Mouse (Mus musculus) ES-E14 (cell line): ENCODE data around the gene Gal3st1. TPM values are rescaled to one million over a fixed set of nuclear protein-coding genes. Genes with fewer than 3 reads are reported as not detected.

ENCODE experiments used
- DNase-seq: peaks from one replicate; pipeline ENCODE4 v3.0.0-alpha.2; 2013; ENCODE audit warnings: low read depth, low spot score
- H3K27ac ChIP-seq: 2 replicates; pipeline ENCODE4 v1.5.1; 2012; ENCODE audit warnings: low read depth, mild to moderate bottlenecking, low read length, moderate library complexity, mixed read lengths; ENCODE audit not compliant: poor library complexity, insufficient read depth, severe bottlenecking
- H3K36me3 ChIP-seq: 2 replicates; pipeline ENCODE4 v1.6.1; 2012; ENCODE audit warnings: mild to moderate bottlenecking, low read length, moderate library complexity, mixed read lengths; ENCODE audit not compliant: control insufficient read depth, poor library complexity, insufficient read depth, severe bottlenecking
- H3K4me1 ChIP-seq, 2 experiments: fragments of 150-350 bp in 1 of 2; sonication (generic) in 1 of 2; 2 replicates each; pipeline ENCODE4 v1.6.1; 2012; ENCODE audit warnings: low read length in 2 of 2, mild to moderate bottlenecking in 1 of 2, mixed read lengths in 1 of 2; ENCODE audit not compliant: control insufficient read depth in 2 of 2, insufficient read depth in 2 of 2, poor library complexity in 1 of 2
- H3K4me3 ChIP-seq, 2 experiments: fragments of 150-350 bp in 1 of 2; sonication (generic) in 1 of 2; 2 replicates each; pipeline ENCODE4 v1.5.1; 2012; ENCODE audit warnings: low read length in 2 of 2, low read depth in 1 of 2, mild to moderate bottlenecking in 1 of 2, mixed read lengths in 1 of 2; ENCODE audit not compliant: insufficient read depth in 1 of 2, poor library complexity in 1 of 2, severe bottlenecking in 1 of 2
- H3K9ac ChIP-seq: 2 replicates; pipeline ENCODE4 v1.6.1; 2012; ENCODE audit warnings: low read depth, mild to moderate bottlenecking, low read length, mixed read lengths; ENCODE audit not compliant: poor library complexity, insufficient read depth, severe bottlenecking
- H3K9me3 ChIP-seq: fragments of 150-350 bp; sonication (generic); 2 replicates; pipeline ENCODE4 v1.6.1; 2012; ENCODE audit warnings: low read depth, mild to moderate bottlenecking, low read length; ENCODE audit not compliant: control insufficient read depth, insufficient read depth
- CHD2 ChIP-seq: IDR thresholded peaks from 2 replicates; pipeline ENCODE4 v1.6.1; 2014; ENCODE audit warnings: mild to moderate bottlenecking, low read depth, low read length, inconsistent platforms
- HCFC1 ChIP-seq: IDR thresholded peaks from 2 replicates; pipeline ENCODE4 v1.6.1; 2012; ENCODE audit warnings: low read length, inconsistent platforms, borderline replicate concordance; ENCODE audit not compliant: insufficient read depth
- MAFK ChIP-seq: IDR thresholded peaks from 2 replicates; pipeline ENCODE4 v1.6.1; 2014; ENCODE audit warnings: mild to moderate bottlenecking, low read depth, low read length, inconsistent platforms; ENCODE audit not compliant: insufficient read depth
- ZC3H11A ChIP-seq: IDR thresholded peaks from 2 replicates; pipeline ENCODE4 v1.6.1; 2012; ENCODE audit warnings: low read depth, mild to moderate bottlenecking, inconsistent platforms, low read length, borderline replicate concordance
- ZNF384 ChIP-seq: IDR thresholded peaks from 2 replicates; pipeline ENCODE4 v1.6.1; 2012; ENCODE audit warnings: low read depth, low read length, inconsistent platforms
- in situ Hi-C, 2 experiments: fragments of 600-800 bp; cut with MboI; formaldehyde crosslinking; loops; one replicate each; pipeline ENCODE4 v1.15.1; 2025; ENCODE audit warnings: low sequenced_read_pairs in 2 of 2, inconsistent platforms in 1 of 2; ENCODE audit not compliant: unreplicated experiment in 2 of 2
- total RNA-seq: library from RNA; depleted of rRNA; stranded (reverse); fragments of 300-350 nt; gene quantifications from 2 replicates; pipeline ENCODE4 v1.2.3, GENCODE M21; 2012; rRNA removed

Gal3st1 gene
- total RNA-seq, 1 experiment, result 4.9 TPM

DNA sequence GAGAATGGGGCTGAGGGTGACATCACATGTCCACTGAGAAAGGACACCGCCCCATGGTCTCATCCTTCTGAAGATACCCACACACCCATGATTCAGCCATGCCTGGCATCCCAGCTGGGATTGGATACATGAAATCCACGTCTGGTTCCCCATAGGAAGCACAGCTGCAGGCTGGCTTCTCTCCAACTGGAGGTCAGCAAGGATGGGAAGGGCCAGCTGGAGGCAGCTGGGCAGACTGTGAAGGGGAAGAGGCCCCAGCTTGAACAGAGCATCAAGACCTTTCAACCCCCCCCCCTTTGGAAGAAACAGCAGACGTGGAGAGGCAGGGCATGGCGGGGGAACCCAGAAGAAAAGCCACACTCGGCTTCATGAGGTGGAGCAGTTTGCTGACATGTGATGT is 63.1 kb downstream of the Gal3st1 start:
- TF ChIP-seq CHD2, result no peak
- TF ChIP-seq HCFC1, result no peak
- no peak for TF ChIP-seq MAFK
- TF ChIP-seq ZC3H11A, result no peak
- no peak for TF ChIP-seq ZNF384
- Histone ChIP-seq H3K4me3 (no peak overlapping the region), H3K36me3 (no peaks in the 10 kb centered on the region), H3K9ac (no peak overlapping the region), H3K27ac (no peak overlapping the region), H3K9me3 (no peaks in the 10 kb centered on the region), H3K4me1 (no peaks in the 10 kb centered on the region)
- no peak for DNase-seq
- in situ Hi-C loops, result no loop called here

DNA sequence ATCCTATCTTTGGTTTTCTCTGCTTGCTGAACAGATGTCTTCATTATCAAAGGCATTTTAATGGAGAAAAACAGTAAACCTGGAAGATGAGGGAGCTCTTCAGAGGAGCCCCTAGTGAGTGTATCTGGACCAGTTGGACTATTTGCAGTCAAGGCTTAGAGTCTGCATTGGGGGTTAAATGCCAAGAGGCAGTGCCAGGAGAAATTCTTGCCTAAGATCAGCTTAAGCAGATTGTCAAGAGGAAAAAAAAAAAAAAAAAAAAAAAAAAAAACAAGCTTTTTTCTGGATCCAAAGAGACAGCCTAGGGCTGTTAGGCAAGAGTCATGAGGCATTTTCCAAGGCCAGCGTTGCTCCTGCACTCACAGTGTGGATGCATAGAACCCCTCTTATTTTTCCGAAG is 64.3 kb downstream of the Gal3st1 start:
- Histone ChIP-seq H3K9ac (no peak overlapping the region), H3K36me3 (no peaks in the 10 kb centered on the region), H3K27ac (no peak overlapping the region), H3K4me3 (no peak overlapping the region), H3K9me3 (no peaks in the 10 kb centered on the region), H3K4me1 (no peaks in the 10 kb centered on the region)
- DNase-seq, result no peak
- in situ Hi-C loops, result no loop called here
- TF ChIP-seq ZNF384 (0 out of 2 replicates have a peak, but pooled peaks have one; percentile 34), MAFK (no peak)

DNA sequence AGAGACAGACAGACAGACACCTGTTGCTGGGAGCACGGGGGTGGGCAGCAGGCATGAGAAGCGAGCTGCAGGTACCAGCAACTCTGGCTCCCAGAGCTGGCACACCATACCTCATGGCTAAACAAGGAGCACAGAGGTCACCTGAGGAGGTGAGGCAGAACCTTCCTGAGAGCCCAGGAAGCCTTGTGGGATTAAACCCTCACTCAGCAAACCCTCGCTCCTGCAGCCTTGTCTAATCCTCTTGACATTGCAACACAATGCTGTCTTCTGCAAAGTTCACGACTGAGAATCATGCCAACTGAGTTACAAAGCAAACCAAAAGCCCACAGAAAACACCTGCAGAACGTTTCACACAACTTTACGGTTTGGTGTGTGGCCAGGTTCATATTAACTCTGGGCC is 65.0 kb downstream of the Gal3st1 start:
- H3K9me3 ChIP-seq, result no peaks in the 10 kb centered on the region
- H3K27ac ChIP-seq, result no peak overlapping the region
- no peaks in the 10 kb centered on the region for H3K36me3 ChIP-seq
- TF ChIP-seq CHD2, result no peak
- TF ChIP-seq MAFK, result no peak
- TF ChIP-seq HCFC1, result no peak
- no peak for TF ChIP-seq ZC3H11A
- TF ChIP-seq ZNF384, result no peak
- in situ Hi-C loops, result no loop called here
- no peak overlapping the region for H3K9ac ChIP-seq
- H3K4me1 ChIP-seq, result no peaks in the 10 kb centered on the region
- no peak overlapping the region for H3K4me3 ChIP-seq
- no peak for DNase-seq

Other genes starting within 250 kb of the Gal3st1 start
- 0.27 and 0.37 TPM in 2 replicates for gene Osbp2, start 119.7 kb upstream of the Gal3st1 start, total RNA-seq
- 0.21 and 0.22 TPM in 2 replicates for gene 4921536K21Rik, start 88.5 kb upstream of the Gal3st1 start, total RNA-seq
- 1.3 and 1.4 TPM in 2 replicates for gene Dusp18, start 88.4 kb upstream of the Gal3st1 start, total RNA-seq
- 13.9 and 18.2 TPM in 2 replicates for gene Slc35e4, start 69.0 kb upstream of the Gal3st1 start, total RNA-seq
- gene Tcn2, start 51.5 kb upstream of the Gal3st1 start, total RNA-seq, result 32.4 and 44.3 TPM in 2 replicates
- gene Pes1, start 19.7 kb upstream of the Gal3st1 start, total RNA-seq, result 128 and 143 TPM in 2 replicates
- gene 4930556J24Rik, start 6.9 kb upstream of the Gal3st1 start, total RNA-seq, result 0.76 and 1.3 TPM in 2 replicates
- gene Sec14l4, start 47.8 kb downstream of the Gal3st1 start, total RNA-seq, result 0.94 and 2.3 TPM in 2 replicates
- 0.22 and 0.26 TPM in 2 replicates for gene Sec14l3, start 81.2 kb downstream of the Gal3st1 start, total RNA-seq
- gene Mtfp1, start 111.8 kb downstream of the Gal3st1 start, total RNA-seq, result 12.7 and 20.5 TPM in 2 replicates
- gene Sec14l2, start 139.8 kb downstream of the Gal3st1 start, total RNA-seq, result 7.9 and 9.0 TPM in 2 replicates
- gene Rnf215, start 151.6 kb downstream of the Gal3st1 start, total RNA-seq, result 19.5 and 28.8 TPM in 2 replicates
- gene Ccdc157, start 176.7 kb downstream of the Gal3st1 start, total RNA-seq, result 4.3 and 5.8 TPM in 2 replicates
- gene Sf3a1, start 176.7 kb downstream of the Gal3st1 start, total RNA-seq, result 49.1 and 57.4 TPM in 2 replicates
- 40.9 and 45.7 TPM in 2 replicates for gene Tbc1d10a, start 203.2 kb downstream of the Gal3st1 start, total RNA-seq
- 45.5 and 72.0 TPM in 2 replicates for gene Castor1, start 234.6 kb downstream of the Gal3st1 start, total RNA-seq